Mouse (Mus musculus): ENCODE results near the gene Arhgef25.

- TF ChIP-seq CTCF (IDR thresholded peaks at IDR 0.05; ENCODE audit: low read depth) = no peak
- TF ChIP-seq EP300 (IDR thresholded peaks at IDR 0.05; ENCODE audit: low read depth) = no peak
Observed at GRCm38 (mm10) chr10:127225732-127226131, 35.8 kb upstream of the Arhgef25 start.
